Mouse (Mus musculus) frontal cortex, postnatal 25 days (tissue): Measurements from ENCODE around the gene Cbwd1.

ENCODE experiments used
- DNase-seq, 2 experiments: peaks; one replicate each; pipeline ENCODE4 v3.0.0; 2022; ENCODE audit warnings: low spot score in 2 of 2

Cbwd1 gene

DNA sequence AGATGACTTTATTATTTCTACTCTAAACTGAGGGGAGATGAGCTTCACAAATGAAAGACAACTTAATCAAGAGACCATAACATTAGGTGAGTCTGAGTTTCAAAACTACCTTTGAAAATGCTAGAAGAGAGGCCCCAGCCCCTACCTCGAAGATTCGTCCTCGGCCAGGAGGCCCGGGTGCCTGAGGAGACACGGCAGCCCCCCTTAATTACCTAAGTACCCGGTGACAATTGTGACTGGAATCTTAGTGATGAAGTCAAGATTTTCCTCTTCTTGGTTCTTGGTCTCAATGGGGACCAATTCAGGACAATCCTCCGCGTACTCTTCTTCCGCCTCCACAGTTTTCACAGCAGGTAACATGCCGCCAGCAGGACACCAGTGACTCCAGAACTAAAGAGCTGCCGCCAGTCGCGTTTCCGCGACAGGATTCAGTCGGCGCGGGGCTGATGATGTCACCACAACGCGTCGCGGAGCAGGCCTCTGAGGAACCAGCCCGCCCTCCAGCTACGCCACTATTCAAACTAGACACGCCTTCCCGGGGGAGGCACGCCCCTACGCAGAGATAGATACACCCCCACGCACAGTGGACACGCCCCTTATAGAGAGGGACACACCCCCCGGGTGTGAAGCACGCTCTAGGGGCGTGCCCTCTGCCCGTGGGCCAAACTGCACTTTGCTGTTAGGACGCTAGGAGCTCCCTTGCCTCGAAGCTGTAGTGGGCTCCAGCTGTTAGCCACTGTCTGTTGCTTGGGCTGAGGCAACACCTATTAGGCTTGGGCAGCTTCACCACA, at the start of gene Cbwd1:
Gene Cbwd1, minus strand, starts transcription at position 439 of the 791 bp plus-strand sequence.
- DNase-seq: peak; percentile 92 to 95

DNA sequence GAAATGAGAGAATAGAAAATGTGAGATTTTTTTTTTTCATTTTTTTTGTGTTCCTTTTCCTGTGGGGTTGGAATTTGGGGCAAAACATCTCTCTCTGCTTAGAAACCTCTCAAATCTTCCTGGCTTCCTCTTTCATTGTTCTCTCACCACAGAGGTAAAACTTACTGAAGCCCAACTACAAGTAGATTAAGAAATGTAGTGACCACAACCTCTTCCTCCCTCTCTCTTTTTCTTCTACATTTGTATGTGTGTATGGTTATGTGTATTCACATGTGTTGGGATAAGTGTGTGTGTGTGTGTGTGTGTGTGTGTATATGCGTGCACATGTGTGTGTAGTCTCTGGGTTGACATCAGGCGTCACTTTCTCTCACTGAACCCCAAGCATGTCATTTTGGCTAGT, 47.1 kb upstream of the Cbwd1 start:
- no peak for DNase-seq

DNA sequence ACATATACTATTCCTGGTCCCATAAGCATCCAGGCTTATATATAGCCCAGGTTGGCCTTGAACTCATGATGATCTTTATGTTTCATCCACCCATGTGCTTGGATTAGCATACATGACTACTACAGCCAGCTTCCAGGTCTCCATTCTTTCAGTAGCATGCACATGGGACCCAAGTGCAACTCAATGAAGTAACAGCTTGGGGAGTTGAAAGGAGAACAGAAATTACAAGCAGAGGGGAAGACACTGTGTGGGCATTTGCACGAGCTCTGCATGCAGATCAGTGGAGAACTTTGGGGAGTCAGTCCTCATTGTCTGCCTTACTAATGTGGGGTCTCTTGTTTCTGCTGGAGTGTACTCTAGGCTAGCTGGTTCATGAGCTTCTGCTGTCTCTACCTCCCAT, 45.3 kb upstream of the Cbwd1 start:
- no peak for DNase-seq

DNA sequence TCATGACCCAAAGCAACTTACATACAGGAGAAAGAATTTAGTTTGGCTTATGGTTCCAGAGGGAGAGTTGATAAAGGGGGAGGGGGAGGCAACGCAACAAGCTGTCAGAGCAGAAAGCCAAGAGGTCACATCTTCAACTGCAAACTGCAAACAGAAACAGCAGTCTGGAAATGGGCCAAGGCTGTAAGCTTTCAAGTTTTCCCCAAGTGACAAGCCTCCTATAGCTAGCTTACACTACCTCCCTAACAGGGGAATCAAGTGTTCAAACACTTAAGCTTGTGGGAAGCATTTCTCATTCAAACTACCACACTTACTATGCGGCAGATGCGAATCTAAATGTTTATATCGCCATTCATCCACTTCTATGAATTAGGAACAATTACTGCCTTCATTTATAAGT, 42.4 kb upstream of the Cbwd1 start:
- no peak for DNase-seq

DNA sequence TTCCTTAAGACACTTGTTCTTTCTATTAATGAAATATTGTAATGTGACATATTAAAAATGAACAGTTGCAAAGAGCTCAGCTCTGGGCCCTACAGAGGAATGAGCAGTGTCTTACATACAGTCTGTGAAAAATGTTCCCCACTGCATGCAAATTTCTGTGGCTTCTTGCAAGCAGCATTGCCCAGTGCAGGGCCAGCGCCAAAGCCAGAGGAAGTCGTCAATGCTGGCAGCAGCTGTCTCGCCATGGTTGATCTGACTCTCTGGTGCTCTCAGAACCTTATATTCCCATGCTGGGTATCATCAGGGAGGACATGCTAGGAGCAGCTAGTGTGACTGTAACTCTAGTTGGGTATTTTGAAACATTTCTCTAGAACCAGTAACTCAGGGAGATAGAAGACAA, 41.4 kb upstream of the Cbwd1 start:
- DNase-seq: no peak

DNA sequence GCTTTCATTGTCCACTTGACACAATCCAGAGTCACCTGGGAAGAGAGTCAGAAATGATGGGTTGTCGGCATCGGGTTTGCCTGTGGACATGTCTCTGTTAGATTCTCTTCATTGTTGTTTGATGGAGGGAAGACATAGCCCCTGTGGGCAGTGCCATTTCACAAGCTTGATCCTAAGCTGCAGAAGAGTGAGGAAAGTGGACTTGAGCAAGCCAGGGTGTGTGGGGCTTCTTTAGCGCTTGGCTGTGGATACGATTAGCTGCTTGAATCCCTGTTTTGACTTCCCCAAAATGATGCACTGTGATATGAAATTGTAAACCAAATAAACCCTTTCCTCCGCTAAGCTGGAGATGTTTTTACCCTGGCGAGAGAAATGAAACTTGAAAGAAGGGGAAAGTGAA, 40.6 kb upstream of the Cbwd1 start:
- no peak for DNase-seq

DNA sequence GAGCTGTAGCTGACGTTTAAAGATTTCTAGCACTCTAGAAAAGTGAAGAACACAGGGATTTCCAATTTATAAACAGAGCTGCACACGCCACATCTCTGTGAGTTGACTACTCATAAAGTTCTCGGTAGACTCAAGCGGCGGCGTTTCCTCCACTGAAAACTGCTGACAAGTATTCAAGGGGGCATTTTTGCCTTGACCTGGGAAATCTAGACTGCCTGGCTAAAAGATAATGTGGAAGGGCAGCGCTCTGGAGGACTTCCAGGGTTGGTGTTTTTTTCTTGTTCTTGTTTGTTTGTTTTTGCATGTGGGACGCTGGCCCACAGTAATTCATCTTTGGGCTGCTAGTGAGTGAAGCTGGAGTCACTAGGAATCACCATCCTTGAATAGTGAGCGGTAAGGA, 38.7 kb upstream of the Cbwd1 start:
- no peak for DNase-seq

DNA sequence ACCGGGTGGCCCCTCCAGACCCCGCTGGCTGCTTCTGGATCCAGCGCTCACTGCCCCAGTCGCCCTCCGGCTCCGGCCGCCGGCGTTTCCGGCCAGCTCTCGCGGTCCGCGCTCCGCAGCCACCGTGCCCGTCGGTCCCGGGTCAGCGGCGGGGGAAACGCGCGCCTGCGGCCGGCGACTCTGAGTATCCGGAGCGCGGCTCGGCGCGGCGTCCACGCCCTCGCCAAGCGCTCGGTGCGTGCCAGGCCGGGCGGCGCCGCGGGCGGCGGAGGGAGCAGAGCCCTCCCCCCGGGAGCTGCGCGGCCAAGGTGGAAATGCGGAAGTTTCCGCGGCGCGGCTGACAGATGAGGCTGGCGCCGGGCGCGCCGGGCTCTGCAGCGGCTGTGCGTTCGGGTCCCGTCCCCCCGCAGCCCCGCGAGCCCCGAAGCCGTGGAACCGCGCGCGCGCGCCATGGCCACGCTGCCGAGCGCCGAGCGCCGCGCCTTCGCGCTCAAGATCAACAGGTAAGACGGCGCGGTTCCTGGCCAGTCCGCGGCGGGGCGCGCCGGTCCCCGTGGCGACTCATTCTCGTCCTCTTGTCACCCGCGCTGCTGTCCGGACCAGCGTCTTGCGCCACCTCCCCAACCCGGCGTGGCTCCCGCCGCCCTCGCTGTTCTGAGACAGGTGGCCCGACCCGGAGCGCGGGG, 37.9 kb upstream of the Cbwd1 start, which contains the start of gene Dock8:
Gene Dock8, plus strand, starts transcription at position 334 of the 686 bp plus-strand sequence.
- peak; percentile 14 to 17 for DNase-seq

DNA sequence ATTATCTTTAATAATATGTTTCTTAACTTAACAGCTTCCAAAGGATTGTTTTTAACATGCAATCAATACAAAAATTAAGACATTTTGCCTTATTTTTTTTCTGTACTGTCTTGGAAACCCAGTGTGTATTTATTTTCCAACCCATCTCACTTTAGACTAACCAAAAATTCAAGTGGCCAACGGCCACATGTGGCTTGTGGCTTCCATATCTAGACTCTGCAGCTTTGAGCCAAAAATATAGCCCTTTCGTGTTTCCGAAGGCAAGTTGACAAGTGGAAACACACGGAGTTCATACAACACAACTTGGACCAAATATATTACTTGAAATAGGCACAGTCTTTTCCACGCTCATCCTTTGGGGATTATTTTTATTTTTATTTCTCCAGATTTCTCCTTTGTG, 37.2 kb upstream of the Cbwd1 start:
- DNase-seq: no peak

DNA sequence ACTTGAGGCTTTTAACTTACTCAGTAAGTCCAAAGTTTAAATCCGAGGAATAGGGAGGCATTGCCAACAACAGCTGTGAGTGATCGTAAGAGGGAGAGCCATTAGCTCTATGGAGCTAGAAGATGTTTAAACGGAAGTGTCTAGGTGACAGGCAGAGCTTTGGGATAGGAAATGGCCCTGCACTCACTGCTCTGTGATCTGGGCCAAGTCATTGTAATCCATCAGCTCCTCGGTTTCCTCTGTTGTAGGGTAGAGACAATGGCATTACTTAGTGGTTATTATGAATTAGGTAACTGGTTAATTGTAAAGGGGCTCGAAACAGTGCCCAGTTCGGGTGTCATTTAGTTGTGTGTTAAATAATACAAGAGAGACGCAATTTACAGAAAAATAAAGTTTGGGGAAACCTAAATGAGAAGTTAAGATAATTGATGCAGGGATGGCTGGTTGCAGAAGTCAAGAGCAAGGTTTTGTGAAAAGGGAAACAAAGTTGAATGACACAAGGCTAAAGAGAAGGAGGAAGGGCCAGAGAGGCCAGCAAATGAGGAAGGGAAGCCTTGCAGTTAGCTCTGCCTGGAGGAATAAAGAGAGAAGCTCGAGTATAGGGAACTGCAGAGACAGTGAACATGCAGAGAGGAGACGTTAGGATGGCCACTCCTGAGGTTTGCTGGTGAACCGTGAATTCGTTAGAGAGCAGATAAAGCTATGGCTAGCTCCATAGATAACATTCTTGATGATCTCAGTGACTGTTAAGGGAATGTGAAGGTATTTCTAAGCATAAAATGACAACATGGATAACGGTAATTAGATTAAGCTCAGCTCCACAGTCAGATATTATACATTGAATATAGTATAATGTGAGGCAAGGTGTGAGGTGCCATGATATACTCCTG, 35.6 kb upstream of the Cbwd1 start:
- no peak for DNase-seq

DNA sequence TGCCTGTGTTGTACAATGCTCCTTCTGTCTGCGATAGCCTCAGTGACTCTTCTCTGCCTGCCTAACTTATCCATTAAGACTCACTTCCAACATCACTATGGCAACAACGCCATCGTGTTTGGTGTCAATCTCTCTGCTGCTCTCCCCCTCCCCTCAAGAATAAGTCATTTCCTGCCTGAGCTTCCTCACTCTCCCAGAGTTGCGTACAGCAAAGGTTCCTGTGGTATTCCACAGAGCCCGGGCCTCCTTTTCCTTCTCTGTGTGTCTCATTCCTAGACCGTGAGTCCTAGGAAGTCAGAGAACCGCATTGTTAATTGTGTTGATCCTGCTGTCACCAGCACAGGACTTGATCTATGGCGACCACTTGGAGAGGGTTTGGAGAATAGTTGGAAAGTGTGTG, 33.5 kb upstream of the Cbwd1 start:
- DNase-seq: no peak

DNA sequence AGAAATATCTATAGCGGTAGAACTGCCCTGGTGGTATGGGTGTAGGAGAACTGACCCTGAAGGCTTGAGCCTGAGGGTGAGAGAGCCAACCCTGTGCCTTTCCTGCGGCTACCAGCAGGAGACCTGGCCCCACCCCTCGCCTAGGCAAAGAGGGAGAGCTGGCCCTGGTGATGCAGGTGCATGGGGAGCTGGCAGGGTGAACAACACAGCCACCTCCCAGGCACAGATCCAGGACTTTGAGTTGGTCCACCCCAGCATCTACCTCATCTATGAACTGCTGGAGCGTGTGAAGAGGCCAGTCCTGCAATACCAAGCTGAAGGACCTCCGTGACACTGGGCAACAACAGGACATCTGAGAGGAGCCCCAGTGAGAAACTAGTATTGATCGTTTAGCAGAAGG, 32.1 kb upstream of the Cbwd1 start:
- no peak for DNase-seq

DNA sequence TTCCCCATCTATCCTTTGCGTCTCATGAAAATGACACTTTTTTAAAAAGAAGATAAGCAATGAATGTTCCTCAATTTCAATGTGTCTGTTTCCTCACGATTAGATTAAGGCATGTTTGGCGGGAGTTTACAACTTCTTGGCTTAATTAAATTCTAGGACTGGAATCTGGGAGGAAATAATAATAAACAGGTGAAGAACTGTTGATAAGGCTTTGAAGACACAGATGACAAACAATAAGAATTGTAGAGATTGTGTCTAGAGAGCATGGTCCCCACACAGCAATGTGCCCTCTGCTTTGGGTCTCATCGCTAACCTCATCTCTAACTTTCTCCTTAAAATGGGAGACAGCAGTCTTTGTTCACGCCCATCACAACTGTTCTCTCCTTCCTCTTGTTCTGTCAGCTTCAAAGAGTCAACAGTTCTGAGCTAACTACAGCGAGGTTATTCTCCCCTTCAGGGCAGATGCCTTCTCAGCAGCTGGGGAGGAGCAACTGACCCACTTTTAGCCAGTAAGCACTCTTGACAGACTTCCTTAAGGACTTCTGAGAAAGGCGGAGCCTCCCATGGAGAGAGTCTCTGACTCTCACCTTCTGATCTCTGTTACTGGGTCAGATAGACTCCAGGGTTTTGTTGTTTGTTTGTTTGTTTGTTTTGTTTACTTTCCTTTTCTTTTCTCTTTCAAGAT, 28.9 kb upstream of the Cbwd1 start:
- no peak for DNase-seq

DNA sequence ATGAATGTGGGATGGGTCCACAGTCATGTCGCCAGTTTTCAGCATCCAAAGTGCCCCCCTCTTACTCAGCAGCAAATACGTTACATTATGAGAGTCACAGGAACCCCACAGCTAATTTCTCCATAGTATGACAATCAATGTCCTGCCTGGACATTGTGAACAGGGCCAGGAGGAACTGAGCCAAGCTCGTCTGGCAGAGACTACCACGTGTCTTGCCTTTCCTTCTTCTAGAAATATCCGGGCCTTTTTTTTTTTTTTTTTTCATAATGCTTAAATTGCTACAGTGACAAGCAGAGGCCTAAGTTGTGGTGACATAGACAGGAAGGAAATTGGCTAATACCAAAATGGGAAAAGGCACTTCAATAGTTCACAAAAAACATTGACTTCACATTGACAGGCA, 27.4 kb upstream of the Cbwd1 start:
- DNase-seq: no peak

DNA sequence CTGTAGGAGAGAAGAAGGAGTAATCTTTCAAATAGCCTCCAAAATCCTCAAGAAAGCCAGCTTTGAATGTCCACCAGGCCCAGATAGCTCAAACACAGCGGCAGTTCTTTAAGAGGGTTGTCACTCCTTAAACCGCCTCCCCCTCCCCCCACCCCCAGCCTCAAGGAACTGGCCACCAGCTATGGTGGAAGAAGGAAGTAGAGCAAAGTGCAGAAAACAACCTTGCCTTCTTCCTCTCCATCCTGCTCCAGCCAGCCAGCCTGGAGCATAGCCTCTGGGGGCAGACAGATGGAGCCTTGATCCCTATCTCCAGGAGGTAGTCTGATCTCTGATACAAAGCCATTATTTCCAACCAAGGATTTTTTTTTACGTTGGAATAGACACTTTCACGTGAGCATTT, 25.9 kb upstream of the Cbwd1 start:
- no peak for DNase-seq

DNA sequence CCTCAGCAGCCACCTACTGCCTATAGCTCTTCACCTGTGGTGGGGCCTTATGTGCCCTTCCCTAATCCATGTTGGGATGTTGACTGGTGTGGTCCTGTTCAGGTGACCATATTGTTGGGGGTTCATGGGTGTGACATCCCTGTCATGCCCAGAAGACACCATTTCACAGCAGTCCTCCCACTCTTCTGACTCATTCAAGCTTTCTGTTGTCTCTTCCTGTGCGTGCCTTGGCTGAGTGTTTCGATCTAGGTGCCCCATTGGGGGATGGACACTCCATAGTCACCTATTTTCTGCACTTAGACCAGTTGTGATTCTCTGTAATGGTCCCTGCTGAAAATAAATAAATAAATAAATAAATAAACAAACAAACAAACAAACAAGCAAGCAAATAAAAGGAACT, 23.6 kb upstream of the Cbwd1 start:
- no peak for DNase-seq

DNA sequence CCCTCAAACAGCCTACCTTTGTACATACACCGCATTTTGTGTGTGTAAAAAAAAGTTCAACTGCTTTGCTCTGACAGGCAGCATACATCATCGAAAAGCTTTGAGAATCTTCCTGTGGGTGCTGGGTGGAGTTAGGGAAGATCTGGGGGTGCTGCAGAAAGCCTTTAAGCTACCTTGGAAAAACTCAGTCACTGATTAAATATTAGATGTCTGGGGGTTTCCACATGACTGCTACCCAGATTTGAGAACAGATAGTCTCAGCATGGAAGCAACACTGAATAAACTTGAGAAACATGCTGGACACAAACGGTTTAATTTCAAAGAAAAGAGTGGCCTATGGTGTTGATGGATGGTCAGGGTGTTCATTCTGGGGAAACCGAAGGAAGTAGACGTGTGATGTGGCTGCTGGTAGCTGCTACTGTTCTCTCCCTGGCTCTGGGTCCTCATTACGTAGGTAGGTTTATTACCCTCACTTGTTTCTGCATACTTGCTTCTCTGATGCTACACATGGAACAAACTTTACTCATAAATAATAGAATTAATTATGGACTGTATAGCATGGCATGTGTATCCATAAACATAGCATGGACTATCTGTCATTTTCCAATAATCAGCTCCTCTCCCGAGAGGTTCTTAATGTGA, 22.6 kb upstream of the Cbwd1 start:
- no peak for DNase-seq

DNA sequence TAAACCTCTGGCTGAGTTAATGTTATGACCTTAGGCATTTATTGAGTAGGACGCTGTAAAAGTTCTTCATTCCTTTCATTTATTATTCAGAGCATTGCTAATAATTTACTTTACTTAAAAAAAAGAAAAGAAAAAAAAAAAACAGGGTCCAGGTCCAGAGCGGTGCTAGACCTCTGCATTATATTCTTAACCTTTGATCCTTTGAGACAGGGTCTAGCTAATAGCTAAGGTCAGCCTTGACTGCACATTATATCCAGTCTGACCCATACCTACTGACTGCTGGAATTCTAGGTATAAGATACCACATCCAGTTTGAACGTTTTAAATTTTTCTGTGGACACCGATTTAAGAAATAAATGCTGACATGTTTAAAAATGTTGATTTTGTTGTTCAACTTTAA, 21.6 kb upstream of the Cbwd1 start:
- DNase-seq: no peak

DNA sequence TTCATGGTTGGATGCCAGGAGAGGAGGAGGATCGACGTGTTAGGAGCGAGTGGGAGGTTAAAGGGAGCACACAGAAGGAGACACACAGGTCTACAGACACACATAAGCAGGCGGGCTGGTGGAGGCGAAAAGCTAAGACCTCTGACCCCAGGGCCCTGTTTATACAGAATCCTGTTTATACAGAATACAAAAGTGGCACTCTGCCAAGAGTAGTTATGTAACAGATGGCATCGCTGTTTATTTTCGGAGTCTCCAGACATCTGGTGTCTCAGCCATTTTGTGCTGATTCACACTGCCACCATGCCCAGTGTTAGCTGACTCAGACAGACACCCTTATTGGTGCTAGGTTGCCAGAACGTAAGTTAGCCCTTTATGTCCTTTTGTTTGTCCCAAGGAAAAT, 19.9 kb upstream of the Cbwd1 start:
- peak in 1 of 2 experiments; percentile 24 for DNase-seq

DNA sequence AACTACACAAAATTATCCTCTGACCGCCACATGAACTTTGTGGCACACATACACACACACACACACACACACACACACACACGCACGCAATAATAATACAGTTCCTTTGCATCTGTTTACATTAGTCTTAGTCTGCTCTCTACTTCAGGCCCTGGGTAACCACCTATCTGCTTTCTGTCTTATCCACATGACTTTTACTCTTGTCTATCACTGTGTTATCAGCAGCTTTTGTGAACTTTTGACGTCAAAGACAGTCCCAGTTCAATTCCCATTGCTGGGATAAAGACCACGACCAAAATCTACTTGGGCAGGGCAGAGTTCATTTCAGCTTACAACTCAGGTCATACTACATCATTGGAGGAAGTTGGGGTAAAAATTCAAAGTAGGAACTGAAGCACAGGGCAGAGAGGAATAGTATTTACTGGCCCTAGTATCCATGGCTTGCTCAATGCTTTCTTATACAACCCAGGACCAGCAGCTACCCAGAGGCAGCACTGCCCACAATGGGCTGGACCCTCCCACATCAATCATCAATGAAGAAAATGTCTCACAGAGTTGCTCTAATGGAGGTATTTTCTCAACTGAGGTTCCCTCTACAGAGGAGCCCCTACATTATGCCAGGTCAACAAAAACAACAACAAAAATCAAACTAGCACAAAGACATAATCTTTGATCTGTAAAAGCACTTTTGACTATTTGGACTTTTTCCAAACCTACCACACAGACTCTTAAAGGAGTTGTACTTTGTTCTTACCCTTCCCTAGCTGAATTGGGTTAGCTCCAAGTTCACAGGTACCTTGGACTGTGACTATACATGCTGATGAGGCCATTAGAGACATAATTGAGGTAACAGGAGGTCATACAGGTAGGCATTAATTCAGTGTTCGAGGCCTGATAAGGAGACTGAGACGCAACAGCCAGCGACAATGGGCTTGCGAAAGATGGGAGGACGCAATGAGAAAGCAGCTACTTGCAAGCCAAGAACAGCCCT, 17.7 kb upstream of the Cbwd1 start:
- DNase-seq: no peak
